Mouse (Mus musculus): ENCODE measurements at regions not wholly inside any gene's neighbourhood (a gene's known extent, or its start where the extent isn't known, plus 50 kb on each side); places are given as distances from the start of the nearest gene placed in this dataset.

DNA sequence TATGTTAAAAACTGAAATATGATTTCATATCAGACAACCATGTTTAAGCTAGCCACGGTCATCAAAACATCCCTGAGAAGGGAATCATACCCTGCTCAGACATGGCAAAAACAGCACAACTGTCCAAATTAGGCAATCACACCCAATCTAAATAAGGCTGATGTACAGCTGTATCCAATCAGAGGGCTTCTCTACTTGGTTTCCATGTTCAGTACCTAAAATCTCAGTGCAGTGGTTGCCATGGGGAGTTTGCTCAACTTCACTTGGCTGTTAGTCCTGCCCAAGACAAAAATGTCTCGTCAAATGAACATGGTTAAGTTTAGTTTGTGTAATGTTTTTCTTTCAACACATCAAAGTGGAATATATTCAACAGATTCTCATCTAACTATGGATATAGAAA lies 987.0 kb downstream of the Cdh9 start:
- no peak for DNase-seq

DNA sequence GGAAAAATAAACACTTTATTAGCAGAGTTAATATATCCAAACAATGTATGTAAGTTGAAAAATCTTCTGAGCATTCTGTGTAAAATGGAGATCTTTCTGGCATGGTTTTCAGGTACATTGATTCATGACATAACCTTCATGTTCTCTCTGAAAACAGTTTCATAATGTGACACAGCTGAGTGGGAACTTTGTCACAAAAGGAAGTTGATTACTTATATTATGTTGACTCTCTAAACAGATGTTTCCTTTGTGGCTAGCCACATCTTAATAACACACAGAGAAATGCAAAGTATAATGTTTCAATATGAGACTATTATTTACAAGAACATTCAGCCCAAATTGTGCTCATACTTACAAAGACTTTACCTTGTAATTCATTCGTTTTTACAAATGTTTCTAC lies 1002.1 kb downstream of the Cdh9 start:
- no peak for DNase-seq

DNA sequence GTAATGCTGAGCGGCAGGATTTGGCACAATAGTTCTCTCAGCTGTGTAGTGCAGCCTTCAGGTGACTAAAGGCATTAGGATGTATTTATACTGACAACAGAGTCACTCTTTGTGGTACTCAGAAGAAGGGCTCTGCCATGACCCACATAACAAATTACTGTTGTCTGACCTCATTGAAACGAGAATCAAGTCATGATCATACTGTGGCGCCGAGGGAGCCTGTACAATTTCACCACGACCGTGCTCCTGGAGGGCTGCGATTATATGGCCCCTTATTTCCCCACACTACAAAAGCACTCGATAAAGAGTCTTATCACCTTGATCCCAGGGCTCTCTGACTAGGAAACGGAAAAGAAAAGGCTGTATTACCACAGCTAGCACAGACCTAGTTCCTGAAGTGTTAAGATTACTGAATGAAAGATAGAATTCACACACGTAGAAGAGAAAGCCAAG lies 1041.7 kb downstream of the Cdh9 start:
- no peak for DNase-seq

DNA sequence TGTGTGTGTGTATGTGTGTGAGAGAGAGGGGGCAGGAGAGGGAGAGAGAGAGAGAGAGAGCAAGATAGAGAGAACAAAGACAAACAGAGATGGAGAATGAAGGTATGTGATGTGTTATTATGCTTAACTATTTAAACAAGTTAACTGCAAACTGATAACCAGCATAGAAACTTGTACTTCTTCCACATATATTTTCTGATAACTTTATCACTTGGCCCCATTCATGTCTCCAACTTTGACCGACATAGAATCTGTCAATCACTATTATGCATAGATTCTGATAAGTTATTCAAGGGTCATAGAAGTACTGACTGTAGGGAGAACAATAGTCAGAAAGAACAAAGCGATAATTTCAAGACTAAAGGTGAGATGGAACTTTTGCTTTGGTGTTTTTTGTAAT lies 1039.0 kb upstream of the Cdh10 start:
- no peak for DNase-seq

DNA sequence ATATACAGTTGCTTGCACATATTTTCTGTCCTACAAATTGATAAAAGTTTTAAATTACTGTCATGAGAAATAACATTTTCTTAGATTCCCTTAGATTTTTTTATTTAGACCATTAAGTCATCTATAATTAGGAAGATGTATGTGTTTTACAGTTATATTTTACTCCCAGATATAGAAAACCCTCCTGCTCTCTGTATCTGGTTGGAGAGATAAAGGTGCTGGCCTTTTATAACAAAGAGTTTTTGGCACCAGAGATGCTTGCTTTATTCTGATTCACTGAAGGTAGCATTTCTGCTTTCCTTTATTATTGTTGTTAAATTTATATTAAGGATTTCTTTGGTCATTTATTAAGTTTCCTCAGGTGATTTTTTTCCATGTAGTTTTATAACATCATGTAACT lies 1035.4 kb upstream of the Cdh10 start:
- no peak for DNase-seq

DNA sequence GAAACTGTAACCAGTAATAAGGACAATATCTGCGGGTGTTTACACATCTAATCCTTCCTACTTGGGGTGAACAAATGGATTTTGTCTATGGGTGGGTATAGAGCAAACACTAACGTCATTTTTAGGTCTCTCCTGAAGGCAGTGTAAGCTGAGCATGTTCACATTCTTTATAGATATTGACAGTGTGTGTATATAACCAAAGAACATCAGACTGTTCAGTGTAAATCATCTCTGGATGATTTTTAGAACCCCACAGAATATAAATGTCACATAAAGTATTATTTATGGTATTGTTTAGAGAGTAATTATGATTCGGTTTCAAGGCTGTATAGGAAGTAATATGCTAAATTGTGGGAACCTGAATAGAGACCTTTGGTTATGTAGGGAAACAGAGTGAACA lies 1021.2 kb upstream of the Cdh10 start:
- DNase-seq = no peak

DNA sequence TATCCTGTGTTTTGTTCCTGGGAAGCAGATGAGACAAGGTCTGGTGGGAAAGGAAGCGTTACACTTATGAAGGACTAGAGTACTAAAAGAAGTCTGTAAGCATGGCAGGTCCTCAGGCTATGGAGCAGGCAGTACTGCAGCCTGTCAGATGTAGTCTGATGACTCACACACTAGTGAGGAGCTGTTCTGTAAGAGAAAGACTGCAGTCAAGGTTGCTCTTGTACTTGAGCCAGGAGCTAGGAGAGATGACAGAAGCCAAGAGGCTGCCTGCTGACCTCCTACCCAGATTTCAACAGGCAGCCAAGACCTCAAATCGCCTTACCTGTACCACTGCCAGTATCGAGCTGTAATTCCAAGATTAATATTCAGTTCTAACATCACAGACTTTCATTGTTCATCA lies 1017.3 kb upstream of the Cdh10 start:
- peak; percentile 3 for DNase-seq

DNA sequence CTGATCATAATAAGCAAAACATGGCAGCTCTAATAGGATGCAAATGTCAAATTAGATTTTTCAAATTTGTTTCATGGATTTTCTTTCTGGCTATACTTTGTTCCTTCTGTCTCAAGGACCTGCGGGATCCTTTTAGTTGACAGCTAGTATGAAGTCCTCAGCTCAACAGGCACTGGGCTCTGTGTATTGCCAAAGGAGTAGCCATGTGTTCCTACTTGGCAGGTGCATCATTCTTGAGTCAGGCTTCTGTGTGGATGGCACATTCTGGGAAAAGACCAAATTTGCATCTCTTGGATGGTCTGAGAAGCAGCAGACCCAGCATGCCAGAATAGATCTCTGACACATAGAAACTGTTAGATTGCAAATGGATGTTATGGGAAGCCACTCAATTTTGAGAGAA lies 1015.6 kb upstream of the Cdh10 start:
- no peak for DNase-seq

DNA sequence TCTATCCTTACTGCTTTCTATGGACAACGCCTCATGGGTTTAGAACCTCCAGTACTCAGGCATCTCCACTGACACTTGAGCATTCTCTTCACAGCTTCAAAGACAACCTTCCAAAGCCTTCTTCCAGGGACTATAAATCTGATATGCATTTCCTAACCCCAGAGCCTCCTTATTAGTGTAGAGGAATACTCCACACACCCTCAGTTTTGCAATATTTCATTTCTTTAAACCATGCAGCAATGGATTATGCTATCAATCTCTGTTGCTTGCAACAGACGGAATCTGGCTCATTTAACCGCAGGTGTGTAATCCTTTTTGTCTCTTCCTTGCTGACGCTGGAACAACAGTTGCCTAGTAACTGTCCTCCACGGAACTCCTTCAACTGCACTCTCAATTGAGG lies 988.4 kb upstream of the Cdh10 start:
- DNase-seq = no peak

DNA sequence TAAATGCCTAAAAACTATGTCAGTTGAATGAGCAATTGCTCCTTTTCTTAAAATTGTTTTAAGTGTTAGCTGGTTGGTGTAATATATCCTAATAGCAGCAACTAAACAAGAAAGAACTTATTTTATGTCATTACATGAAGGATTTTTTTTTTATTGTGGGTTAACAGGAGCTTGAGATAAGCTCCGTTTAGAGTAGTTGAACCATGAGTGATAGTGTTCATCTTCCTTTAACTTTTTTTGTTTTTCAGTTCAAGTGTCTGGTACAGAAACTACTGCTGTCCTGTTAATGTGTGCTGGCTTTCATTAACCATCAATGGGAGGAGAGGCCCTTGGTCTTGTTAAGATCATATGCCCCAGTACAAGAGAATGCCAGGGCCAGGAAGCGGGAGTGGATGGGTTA lies 986.8 kb upstream of the Cdh10 start:
- no peak for DNase-seq

DNA sequence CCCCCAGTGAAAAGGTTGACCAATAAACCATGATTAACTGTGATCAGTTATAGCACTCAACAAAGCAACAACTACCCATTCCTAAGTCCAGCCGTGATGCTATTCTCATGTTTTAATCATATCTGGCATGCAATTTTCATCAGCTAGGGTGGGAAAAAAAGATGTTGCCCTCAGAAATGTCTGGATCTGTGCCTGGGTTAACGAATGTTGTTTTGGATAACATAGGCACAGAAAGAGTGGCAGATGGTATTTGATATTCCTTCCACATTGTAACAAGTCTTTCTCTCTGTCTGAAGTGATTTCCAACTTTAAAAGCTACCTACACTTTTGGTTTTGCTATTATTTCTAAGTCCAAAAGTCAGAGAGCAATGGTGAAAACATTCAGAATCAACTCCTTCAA lies 938.6 kb upstream of the Cdh10 start:
- DNase-seq = no peak

DNA sequence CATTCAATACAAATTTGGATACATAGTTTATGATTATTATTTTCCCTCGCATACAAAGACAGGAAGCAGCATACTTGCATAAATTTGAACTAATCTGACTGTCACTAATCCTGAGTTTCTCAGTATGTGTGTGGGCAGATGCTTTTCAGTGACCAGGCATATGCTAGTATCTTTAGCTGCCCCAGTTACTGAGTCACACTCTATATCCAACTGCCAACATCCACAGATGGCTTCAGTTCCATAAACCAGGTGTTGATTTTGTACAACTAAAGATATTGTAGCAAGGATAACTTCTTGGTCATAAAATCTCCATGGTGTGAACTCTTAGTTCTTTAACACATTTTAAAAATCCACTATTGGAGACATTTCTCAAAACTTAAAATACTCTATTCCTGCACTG lies 929.4 kb upstream of the Cdh10 start:
- no peak for DNase-seq

DNA sequence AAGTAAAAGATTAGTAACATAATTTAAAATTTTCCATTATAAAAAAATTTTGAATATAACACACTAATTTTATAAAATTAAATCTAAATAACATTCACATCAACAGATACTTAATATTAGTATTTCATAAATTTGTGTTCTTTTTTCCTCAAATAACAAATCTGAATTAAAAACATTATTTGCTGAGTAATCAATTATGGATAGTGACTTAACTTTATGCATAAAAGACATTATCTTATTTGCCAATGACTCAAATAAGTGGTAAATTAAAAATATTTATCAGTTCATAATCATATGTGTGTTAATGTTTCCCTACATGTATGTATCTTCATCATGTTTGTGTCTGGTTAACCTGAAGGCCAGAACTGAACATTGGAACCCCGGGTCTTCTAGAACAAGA lies 918.7 kb upstream of the Cdh10 start:
- DNase-seq = no peak

DNA sequence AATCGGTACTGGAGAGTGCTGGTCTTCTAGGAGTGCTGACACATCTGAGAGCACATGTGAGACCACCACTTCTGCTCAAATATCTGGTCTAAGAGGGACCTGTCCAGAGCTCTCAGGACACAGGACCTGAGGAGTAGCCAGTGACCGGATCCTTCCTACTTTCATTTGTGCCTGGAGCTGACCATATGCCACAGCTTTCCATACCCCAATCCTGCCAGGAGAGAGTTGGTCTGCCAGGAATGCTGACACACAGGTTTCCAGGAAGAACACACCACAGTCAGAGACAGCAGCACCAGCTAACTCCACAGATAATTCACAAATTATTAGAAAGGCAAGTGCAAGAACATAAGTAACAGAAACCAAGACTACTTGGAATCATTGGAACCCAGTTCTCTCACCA lies 906.5 kb upstream of the Cdh10 start:
- DNase-seq = no peak

DNA sequence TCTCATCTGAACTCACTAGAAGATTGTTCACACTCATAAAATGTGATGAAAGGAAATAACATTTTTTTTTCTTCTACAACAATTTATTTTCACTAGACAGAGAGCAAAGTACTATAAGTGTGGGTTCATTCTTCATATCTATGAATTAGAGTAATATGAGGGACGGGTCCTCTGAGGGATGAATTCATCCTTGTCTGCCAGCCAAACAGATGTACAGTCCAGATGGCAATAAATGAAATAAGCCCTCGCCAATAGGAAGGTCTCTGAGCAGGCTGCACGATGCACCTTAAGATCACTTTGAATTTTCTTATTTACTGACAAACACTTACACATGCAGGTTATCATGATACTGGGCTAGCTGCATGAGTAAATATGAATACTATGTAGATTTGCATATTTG lies 886.2 kb upstream of the Cdh10 start:
- no peak for DNase-seq

DNA sequence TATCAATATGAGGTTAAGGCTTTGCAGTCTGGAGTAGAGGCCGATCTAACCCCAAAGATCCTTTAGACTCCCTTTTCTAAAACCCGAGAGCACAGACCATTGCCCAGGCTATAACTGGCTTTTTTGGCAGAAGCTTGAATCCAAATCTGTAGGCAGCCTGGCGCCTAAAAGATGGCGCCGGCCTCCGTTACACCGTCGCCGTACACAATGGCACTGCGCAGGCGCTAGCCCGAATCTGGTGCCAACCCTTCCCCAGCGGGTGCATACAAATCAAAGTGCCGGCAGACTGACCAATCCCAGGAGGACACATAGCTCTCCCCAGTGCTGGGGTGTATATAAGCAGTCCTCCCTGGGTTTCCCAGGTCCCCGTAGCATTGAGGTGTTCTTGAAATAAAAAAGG lies 884.9 kb upstream of the Cdh10 start:
- DNase-seq = no peak

DNA sequence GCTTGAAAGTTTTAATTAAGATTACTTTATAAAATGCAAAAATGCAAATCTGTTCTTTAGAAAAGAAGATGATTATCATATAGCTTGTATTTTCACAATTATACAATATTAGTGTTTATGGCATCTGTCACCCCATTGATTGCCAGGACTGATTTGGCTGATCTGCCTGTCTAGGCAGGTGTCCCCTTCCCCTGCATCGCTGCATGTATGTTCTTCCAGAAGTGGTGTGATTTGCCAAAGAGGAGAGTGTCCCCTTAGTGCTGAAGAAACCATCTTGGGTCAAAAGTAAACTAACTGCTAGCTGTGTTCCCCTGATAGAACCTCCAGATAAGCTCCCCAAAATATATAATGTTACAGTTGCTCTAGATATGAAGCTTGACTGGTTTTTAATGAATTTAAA lies 883.3 kb upstream of the Cdh10 start:
- DNase-seq = no peak

DNA sequence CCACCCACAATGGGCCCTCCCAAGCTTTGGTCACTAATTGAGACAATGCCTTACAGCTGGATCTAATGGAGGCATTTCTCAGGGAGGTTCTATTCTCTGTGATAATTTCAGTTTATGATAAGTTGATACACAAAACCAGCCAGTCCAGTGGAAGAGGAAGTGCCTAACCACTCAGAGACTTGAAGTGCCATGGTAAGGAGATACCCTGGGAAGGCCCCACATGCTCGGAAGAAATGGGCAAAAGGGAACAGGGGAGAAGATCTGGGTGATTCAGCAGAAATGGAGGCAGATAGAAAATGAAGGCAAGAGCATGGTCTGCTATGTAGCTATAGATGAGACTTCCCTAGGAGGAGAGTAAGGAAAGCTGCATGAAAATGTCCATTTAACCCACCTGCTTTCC lies 856.0 kb upstream of the Cdh10 start:
- DNase-seq = no peak

DNA sequence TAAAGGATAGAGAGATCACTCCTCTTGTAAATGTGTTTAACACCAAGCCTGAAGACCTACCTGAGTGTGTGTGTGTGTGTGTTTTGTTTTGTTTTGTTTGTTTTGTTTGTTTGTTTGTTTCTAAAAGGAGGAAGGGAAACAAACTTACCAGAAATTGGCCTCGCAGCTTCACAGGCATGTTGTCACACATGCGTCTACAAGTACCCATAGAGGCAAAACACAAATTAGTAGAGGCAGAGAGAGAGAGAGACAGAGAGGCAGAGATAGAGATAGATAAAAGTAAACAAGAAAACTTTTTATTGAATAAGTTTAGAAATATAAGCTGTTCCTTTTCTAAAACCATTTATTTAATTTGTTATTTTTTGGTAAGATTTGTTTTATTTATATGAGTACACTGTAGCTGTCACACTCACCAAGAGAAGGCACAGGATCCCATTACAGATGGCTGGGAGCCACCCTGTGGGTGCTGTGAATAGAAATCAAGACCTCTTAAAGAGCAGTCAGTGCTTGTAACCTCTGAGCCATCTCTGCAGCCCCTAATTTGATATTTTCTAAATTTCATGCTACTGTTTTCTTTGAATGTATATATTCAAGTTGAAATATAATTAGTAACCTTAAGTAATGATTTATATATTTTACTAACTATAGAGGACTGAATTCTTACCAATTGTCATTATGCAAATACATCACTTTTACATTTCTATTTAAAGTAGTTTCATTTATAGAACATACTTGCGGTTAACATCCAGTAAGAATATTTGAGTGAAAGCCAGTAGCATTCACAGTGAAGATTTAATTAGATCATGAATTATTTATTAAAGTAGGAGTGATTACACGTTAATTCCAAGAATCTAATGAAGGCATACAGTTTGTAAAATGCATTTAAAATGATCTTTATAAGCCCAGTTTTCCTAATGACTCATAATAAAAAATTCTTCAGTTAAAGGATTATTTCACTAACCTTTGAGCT lies 855.2 kb upstream of the Cdh10 start:
- no peak for DNase-seq

DNA sequence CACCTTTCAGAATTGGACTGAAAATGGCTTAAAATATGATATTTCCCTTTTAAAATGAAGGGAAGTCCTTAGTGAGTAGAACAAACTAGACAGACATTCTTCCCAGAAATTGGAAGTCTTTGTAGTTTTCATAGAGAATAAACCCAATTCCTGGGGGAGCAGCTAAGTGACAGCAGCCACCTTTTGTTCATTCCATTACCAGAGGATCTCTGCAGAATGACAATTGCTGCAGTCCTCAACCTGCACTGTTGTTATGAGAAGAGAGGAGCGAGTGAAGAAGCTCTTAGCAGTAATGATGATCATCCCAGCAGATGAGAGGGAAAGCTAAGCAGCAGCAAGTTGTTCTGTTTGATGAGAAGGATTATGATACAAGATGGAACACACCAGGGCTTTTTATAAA lies 831.0 kb upstream of the Cdh10 start:
- no peak for DNase-seq

DNA sequence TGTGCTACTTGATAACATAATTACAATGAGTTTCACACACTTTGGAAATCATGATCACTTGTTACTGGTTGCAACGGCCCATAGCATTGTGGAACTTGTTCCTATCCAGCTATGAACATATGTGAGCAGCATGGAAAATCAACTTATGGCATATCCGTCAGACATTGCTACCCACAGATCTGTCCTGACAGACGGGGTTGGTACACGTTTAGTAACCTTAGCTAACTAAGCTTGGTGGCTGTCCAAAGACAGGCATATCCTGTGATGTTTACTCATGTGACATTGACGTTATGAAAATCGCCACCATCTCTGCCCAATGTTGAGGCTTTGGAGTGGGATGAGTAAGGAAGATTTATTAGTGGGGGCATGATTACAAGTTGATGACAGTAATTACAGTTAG lies 786.1 kb upstream of the Cdh10 start:
- DNase-seq = no peak

DNA sequence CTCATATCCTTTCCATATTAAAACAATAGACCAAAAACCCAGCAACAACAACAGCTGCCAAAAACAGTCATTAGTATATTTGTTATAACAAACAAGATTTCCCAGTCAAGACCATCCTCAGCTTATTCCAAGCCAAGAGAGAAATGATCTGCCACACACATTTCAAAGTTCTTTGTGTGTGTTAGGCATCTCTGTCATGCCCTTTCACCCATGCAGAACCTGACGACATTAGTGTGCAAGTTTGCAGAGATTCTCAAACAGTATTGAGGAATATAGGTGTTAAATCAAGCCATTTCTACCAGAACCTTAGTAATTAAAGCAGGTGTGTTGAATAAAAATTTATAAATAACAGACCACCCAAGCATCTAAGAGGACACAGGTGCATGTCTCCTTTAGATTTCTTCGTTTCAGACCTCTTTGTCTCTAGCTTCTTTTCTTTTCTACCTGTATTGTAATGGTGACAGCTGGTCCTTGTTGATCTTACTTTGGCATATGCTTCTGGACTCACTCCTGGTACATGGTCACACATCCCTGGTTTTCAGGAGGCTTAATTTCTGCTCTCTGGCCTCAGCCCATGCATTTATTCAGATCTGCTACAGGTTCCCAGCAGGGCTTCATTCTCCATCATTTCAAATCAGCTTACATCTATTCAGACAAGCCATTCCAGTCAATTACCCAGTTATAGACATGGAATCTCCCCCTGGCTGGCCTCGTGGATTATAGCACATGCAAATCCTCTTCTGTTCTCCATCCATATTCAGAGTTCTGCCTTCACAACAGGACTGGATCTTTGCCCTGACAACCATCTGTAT lies 766.3 kb upstream of the Cdh10 start:
- DNase-seq = no peak

DNA sequence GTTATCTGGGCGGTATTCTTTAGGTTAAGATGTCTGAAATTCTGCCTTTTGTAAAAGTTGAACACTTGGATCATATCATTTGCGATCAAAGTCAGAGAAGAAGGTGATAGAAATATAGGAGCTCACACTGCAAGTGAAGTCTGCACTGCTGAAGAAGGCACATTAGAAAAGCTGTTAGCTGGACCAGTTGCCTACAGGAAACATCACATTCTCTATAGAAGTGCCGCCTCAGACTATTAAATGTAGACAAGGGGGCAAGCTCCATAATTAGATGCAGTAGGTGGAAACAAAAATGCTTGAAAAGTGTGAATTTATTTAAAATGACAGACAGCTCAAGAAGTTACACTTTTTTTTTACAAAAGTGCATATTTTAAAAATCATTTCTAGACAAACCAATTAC lies 753.2 kb upstream of the Cdh10 start:
- no peak for DNase-seq

All from adrenal gland, adult 2 months (tissue).